Mouse (Mus musculus) retina, adult 2 months (tissue): Measurements from ENCODE around the gene Smad6.

Source experiments
- DNase-seq: peaks from one replicate; pipeline ENCODE4 v3.0.0-alpha.2; 2012; ENCODE audit warnings: low read depth, low spot score

Smad6 gene

GRCm38 (mm10) chr9:64022562-64023366 lies 905 bp upstream of the Smad6 start:
- no peak for DNase-seq

GRCm38 (mm10) chr9:64021319-64021850 lies 474 bp downstream of the Smad6 start:
- no peak for DNase-seq

- no peak for DNase-seq
These were observed 1.1 kb downstream of the Smad6 start for GRCm38 (mm10) chr9:64020606-64021318.

GRCm38 (mm10) chr9:64020171-64020605 lies 1.7 kb downstream of the Smad6 start:
- no peak for DNase-seq

- DNase-seq: no peak
These were observed 2.6 kb downstream of the Smad6 start for GRCm38 (mm10) chr9:64019036-64019886.

GRCm38 (mm10) chr9:64017861-64018793 lies 3.7 kb downstream of the Smad6 start:
- DNase-seq: no peak

GRCm38 (mm10) chr9:64016648-64017400 lies 5.0 kb downstream of the Smad6 start:
- no peak for DNase-seq

GRCm38 (mm10) chr9:64016092-64016491 lies 5.8 kb downstream of the Smad6 start:
- DNase-seq: no peak

- no peak for DNase-seq
These were observed 7.1 kb downstream of the Smad6 start for GRCm38 (mm10) chr9:64014801-64015200.

- no peak for DNase-seq
These were observed 10.5 kb downstream of the Smad6 start for GRCm38 (mm10) chr9:64011356-64011755.

GRCm38 (mm10) chr9:64002981-64003380 lies 18.9 kb downstream of the Smad6 start:
- DNase-seq: no peak

- DNase-seq: no peak
These were observed 20.8 kb downstream of the Smad6 start for GRCm38 (mm10) chr9:64001081-64001480.

GRCm38 (mm10) chr9:64000085-64000484 lies 21.8 kb downstream of the Smad6 start:
- no peak for DNase-seq

GRCm38 (mm10) chr9:63999194-63999593 lies 22.7 kb downstream of the Smad6 start:
- no peak for DNase-seq

GRCm38 (mm10) chr9:63998026-63998425 lies 23.8 kb downstream of the Smad6 start:
- DNase-seq: no peak

- DNase-seq: no peak
These were observed 24.4 kb downstream of the Smad6 start for GRCm38 (mm10) chr9:63997439-63997838.

GRCm38 (mm10) chr9:63993256-63993655 lies 28.6 kb downstream of the Smad6 start:
- DNase-seq: no peak

- DNase-seq: no peak
These were observed 29.1 kb downstream of the Smad6 start for GRCm38 (mm10) chr9:63992761-63993160.

GRCm38 (mm10) chr9:63991193-63991592 lies 30.7 kb downstream of the Smad6 start:
- DNase-seq: no peak

GRCm38 (mm10) chr9:63989641-63990040 lies 32.2 kb downstream of the Smad6 start:
- no peak for DNase-seq
